Mouse (Mus musculus) liver, embryonic 11.5 days (tissue): ENCODE data around the gene Sirpa. TPM values are rescaled to one million over a fixed set of nuclear protein-coding genes. Genes with fewer than 3 reads are reported as not detected.

Source experiments
- ATAC-seq: fragments of 200-750 bp; cut with Nextera tagmentation; replicated peaks from 2 replicates; pipeline ENCODE4 v1.8.0; 2017; ENCODE audit warnings: moderate number of reproducible peaks, mild to moderate bottlenecking, moderate TSS enrichment, moderate library complexity; ENCODE audit not compliant: low FRiP score
- DNase-seq: peaks from one replicate; pipeline ENCODE4 v3.0.0-alpha.2; 2017; ENCODE audit warnings: low spot score
- H3K27ac ChIP-seq: fragments of 300-500 bp; sonication (generic); 2 replicates; pipeline ENCODE4 v1.5.1; 2014; ENCODE audit warnings: mild to moderate bottlenecking, low read depth, low read length, control low read depth
- H3K27me3 ChIP-seq: fragments of 300-500 bp; sonication (generic); replicated peaks from 2 replicates; pipeline ENCODE4 v1.6.1; 2014; ENCODE audit warnings: low read length, mixed read lengths; ENCODE audit not compliant: control insufficient read depth, insufficient read depth
- H3K36me3 ChIP-seq: fragments of 300-500 bp; sonication (generic); 2 replicates; pipeline ENCODE4 v1.6.1; 2014; ENCODE audit warnings: mild to moderate bottlenecking, low read length, moderate library complexity, mixed read lengths; ENCODE audit not compliant: control insufficient read depth, insufficient read depth
- H3K4me1 ChIP-seq: fragments of 300-500 bp; sonication (generic); replicated peaks from 2 replicates; pipeline ENCODE4 v1.6.1; 2014; ENCODE audit warnings: low read length, mixed read lengths; ENCODE audit not compliant: control insufficient read depth, insufficient read depth
- H3K4me2 ChIP-seq: fragments of 300-500 bp; sonication (generic); 2 replicates; pipeline ENCODE4 v1.6.1; 2014; ENCODE audit warnings: mild to moderate bottlenecking, control low read depth, moderate library complexity
- H3K4me3 ChIP-seq: fragments of 300-500 bp; sonication (generic); 2 replicates; pipeline ENCODE4 v1.5.1; 2014; ENCODE audit warnings: low read depth, low read length, control low read depth
- H3K9ac ChIP-seq: fragments of 300-500 bp; sonication (generic); 2 replicates; pipeline ENCODE4 v1.6.1; 2014; ENCODE audit warnings: low read depth, low read length, control low read depth
- H3K9me3 ChIP-seq: fragments of 300-500 bp; sonication (generic); 2 replicates; pipeline ENCODE4 v1.6.1; 2016; ENCODE audit warnings: low read length, inconsistent platforms, mixed read lengths; ENCODE audit not compliant: control insufficient read depth
- WGBS: fragments of 180-500 bp; shearing (Covaris S2); extraction: QIAGEN DNeasy Blood & Tissue Kit; methylation state at CpG from one replicate; pipeline ENCODE4 v1.1.7; 2014; 5-methylcytosine and 5-hydroxymethylcytosine counted together
- polyA plus RNA-seq: library from polyadenylated mRNA; unstranded; fragments of >200 nt; fragmentation: Nextera tagmentation; extraction: Ambion mirVana; gene quantifications from 2 replicates; pipeline ENCODE4 v1.2.1, GENCODE M21; 2014

The Sirpa gene
- polyA plus RNA-seq, 1 experiment from 2014 or later = 26.8 TPM

DNA sequence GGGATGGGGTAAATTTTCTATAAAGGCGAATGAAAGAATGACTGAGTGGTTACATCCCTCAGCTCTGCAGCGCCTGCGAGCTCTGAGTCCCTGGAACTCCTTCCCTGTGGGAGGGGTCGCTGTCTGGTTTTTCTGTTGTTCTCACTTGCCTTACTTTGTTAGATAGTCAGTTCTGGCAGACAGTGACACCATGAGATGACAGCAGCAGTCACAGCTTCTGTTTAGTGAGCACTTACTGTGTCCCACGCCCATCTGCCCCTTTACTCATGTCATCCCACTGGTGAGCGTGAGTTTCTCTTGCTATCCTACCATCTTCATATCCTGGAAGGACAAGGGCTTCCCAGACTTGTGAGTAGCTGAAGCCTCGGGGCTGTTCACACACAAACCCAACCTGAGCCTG lies 31.1 kb downstream of the Sirpa start:
- H3K4me1 ChIP-seq = no peaks in the 10 kb centered on the region
- H3K36me3 ChIP-seq = 0 out of 2 replicates have a peak, but pooled peaks cover 2% of the 10 kb centered on the region
- ATAC-seq = no peak
- no peak overlapping the region for H3K4me3 ChIP-seq
- no peak for DNase-seq
- H3K9ac ChIP-seq = no peak overlapping the region
- H3K27ac ChIP-seq = no peak overlapping the region
- WGBS = 84% methylated on average over 7 of the region's 7 CpGs
- H3K27me3 ChIP-seq = no peaks in the 10 kb centered on the region
- no peaks in the 10 kb centered on the region for H3K9me3 ChIP-seq
- H3K4me2 ChIP-seq = no peak overlapping the region

DNA sequence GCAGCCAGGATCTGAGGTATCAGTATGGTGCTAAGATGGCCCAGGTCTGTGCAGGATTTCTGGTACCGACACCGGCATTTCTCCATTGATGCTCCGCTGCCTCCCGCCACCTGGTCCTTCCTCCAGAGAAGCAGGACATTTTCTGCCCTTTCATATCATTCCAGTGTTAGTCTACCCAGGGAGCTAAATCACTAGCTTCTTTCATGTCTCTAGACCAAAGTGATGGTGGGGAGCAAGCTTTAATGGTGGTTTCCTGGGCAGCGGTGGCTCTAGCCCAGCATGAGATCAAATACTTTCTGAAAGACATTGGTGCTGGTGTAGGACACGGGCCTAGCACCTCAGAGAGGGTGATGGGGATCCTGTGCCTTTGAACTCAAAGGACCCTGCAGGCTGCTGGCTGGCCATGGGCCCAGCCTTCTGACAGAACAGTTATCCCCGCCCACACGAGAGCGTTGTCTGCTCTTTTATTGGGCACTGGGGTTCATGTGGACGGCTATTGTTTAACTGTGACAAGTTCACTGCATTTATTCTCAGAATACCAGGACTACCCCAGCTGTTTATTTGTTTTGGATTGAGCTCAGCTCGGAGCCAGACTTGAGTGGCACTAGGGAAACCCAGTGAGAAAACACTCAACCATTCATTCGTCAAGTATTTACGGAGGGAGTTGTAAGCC lies 31.7 kb downstream of the Sirpa start:
- H3K4me1 ChIP-seq = no peaks in the 10 kb centered on the region
- ATAC-seq = no peak

DNA sequence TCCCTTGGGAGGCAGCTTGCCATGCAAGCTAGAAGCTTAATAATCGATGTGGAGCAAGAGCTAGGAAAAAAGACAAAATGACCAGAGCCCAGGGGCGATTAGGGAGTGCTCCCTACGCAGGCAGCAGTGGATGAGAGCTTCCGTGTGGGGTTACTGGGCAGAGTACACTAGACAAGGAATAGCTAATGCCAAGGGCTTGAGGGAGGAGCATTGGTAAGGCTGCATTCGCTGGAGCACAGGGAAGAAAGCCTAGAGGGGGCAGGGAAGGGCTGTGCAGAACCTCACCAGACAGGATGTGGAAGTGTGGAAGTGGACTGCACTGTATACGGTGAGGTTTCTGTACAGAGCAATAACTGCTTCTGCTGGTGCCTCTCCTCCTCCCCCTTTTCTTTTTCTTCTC lies 32.3 kb downstream of the Sirpa start:
- Histone ChIP-seq H3K36me3 (0 out of 2 replicates have a peak, but pooled peaks cover 2% of the 10 kb centered on the region), H3K9me3 (no peaks in the 10 kb centered on the region), H3K9ac (no peak overlapping the region), H3K4me3 (no peak overlapping the region), H3K27me3 (no peaks in the 10 kb centered on the region), H3K27ac (no peak overlapping the region), H3K4me2 (no peak overlapping the region), H3K4me1 (no peaks in the 10 kb centered on the region)
- WGBS = 67% methylated on average over 6 of the region's 6 CpGs
- no peak for ATAC-seq
- no peak for DNase-seq

More for the DNA sequence above, 31.7 kb downstream of the Sirpa start:
- Histone ChIP-seq H3K27ac (no peak overlapping the region), H3K4me3 (no peak overlapping the region), H3K36me3 (0 out of 2 replicates have a peak, but pooled peaks cover 2% of the 10 kb centered on the region), H3K9ac (no peak overlapping the region), H3K9me3 (no peaks in the 10 kb centered on the region), H3K27me3 (no peaks in the 10 kb centered on the region), H3K4me2 (no peak overlapping the region)
- peak; percentile 23 for DNase-seq
- WGBS = 73% methylated on average over 13 of the region's 13 CpGs

DNA sequence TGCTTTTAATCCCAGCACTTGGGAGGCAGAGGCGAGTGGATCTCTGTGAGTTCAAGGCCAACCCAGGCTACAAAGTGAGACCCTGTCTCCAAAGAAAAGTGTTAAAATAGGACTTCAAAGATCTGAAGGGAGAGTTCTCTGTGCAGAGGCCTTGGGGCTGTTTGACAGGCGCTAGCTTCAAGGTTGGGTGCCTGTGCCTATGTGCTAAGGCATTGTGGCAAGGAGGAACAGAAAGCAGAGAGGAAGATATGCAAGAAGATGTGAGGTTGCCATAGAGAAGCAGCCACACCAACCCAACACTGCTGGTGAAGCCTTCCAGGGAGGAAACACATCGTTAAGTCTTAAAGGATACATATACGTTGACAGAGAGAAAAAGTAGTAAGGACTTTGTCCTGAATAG lies 33.2 kb downstream of the Sirpa start:
- 81% methylated on average over 4 of the region's 4 CpGs for WGBS
- no peaks in the 10 kb centered on the region for H3K4me1 ChIP-seq
- no peaks in the 10 kb centered on the region for H3K9me3 ChIP-seq
- no peak for ATAC-seq
- 0 out of 2 replicates have a peak, but pooled peaks cover 2% of the 10 kb centered on the region for H3K36me3 ChIP-seq
- DNase-seq = no peak
- H3K27ac ChIP-seq = no peak overlapping the region
- no peak overlapping the region for H3K4me3 ChIP-seq
- no peak overlapping the region for H3K9ac ChIP-seq
- H3K27me3 ChIP-seq = no peaks in the 10 kb centered on the region
- H3K4me2 ChIP-seq = no peak overlapping the region

DNA sequence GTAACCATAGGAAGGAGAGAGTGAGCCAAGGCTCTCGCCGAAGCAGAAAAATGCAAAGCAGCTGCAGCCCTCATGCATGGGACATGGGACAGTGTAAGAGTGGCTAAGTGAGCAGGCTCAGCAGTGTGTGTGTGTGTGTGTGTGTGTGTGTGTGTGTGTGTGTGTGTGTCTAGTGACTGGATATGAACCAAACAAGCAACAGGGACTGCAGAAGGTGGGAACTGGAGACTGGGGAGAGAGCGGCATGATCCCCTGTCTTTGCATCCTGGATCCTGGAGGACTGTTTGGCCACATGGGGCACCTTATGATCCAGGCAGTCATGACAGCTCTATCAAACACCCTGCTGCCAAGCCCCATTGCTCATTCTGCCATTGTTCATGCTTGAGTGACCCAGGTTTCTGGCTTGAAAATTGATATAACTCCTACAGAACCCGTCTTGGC lies 34.0 kb downstream of the Sirpa start:
- no peak overlapping the region for H3K27ac ChIP-seq
- no peaks in the 10 kb centered on the region for H3K27me3 ChIP-seq
- H3K4me2 ChIP-seq = no peak overlapping the region
- no peaks in the 10 kb centered on the region for H3K9me3 ChIP-seq
- DNase-seq (peak; percentile 16), ATAC-seq (no peak)
- H3K4me1 ChIP-seq = no peaks in the 10 kb centered on the region
- H3K36me3 ChIP-seq = peaks cover 2% of the 10 kb centered on the region; the same call in 1 of the 2 replicates
- WGBS = 90% methylated on average over 4 of the region's 4 CpGs
- no peak overlapping the region for H3K4me3 ChIP-seq
- H3K9ac ChIP-seq = no peak overlapping the region

DNA sequence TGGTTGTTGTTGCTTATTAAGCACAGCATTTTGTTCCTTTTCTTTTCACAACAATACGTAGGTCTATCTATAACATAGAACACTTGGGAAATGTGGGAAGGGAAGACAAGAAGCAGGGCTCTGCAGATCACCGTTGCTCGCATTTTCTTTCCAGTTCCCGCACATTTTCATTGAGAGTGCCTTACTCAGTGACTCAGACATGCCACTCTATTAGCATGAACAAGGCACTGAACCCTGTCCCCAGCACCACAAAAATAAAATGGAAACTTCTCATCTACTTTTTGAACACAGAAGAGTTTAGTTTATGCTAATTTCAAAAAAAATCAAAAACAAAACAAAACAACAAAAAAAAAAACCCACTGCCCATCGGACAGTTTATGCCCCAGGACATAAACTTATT lies 34.5 kb downstream of the Sirpa start:
- no peak overlapping the region for H3K4me2 ChIP-seq
- no peak overlapping the region for H3K4me3 ChIP-seq
- WGBS = 90% methylated on average over 5 of the region's 5 CpGs
- peaks cover 2% of the 10 kb centered on the region; the same call in 1 of the 2 replicates for H3K36me3 ChIP-seq
- DNase-seq = no peak
- no peaks in the 10 kb centered on the region for H3K4me1 ChIP-seq
- no peaks in the 10 kb centered on the region for H3K9me3 ChIP-seq
- H3K27ac ChIP-seq = no peak overlapping the region
- ATAC-seq = no peak
- no peak overlapping the region for H3K9ac ChIP-seq
- H3K27me3 ChIP-seq = no peaks in the 10 kb centered on the region

DNA sequence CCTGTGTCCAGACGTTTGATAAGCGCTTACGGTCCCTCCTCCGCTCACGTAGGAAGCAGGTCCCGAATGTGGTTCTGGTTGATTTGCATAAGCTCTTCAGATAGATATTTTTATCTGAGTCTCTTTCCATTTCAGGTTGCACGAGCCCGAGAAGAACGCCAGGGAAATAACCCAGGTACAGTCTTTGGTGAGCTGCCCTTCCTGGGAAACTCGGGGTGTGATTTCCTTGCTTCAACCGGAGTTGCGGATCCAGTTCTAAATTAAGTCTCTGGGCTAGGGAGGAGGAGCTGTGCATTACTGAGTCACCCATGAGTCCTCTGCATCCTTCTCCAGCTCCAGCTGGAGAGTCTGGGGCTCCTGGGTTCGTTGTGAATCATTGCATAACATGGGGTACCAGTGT lies 35.2 kb downstream of the Sirpa start:
- H3K4me3 ChIP-seq = no peak overlapping the region
- peak; percentile 11 for DNase-seq
- no peaks in the 10 kb centered on the region for H3K9me3 ChIP-seq
- H3K4me1 ChIP-seq = no peaks in the 10 kb centered on the region
- H3K4me2 ChIP-seq = no peak overlapping the region
- WGBS = 79% methylated on average over 13 of the region's 13 CpGs
- no peak overlapping the region for H3K9ac ChIP-seq
- no peaks in the 10 kb centered on the region for H3K27me3 ChIP-seq
- no peak overlapping the region for H3K27ac ChIP-seq
- ATAC-seq = no peak
- peaks cover 2% of the 10 kb centered on the region; the same call in 1 of the 2 replicates for H3K36me3 ChIP-seq

DNA sequence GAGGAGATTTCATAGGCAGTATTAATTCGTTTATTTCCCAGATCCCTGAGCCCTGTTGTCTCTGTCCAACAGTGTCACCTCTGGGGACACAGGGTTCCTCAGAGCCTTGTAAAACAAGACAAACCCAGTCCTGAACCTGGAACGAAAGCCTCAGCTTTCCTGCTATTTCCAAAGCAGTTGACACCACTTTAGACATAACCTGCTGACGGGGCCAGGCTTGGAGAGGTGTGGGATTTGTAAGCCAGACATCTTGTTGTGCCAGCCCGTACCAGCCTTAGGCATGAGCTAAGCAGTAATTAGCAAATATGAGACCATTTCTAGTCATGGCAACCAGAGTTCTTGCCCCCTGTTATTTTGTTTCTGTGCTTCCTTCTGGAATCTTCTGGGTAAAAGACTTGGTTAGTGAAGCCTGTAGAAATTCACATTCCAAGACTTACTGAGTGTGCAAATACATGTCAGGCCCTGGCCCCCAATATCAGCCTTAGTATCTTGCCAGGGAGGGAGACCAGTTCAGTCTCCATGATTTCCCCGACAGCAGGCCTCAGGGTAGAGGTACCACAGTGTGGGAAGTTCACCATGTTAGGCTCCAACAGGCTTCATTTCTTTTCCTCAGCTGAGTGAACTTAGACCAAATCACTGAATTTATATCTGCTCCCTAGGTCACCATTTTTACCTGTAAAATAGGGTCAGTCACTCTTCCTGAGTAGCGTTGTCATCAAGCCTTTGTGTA lies 36.0 kb downstream of the Sirpa start:
- no peak overlapping the region for H3K4me2 ChIP-seq
- H3K4me1 ChIP-seq = no peaks in the 10 kb centered on the region
- H3K9ac ChIP-seq = no peak overlapping the region
- peaks cover 2% of the 10 kb centered on the region; the same call in 1 of the 2 replicates for H3K36me3 ChIP-seq
- peak; percentile 18 for DNase-seq
- no peak overlapping the region for H3K27ac ChIP-seq
- no peak overlapping the region for H3K4me3 ChIP-seq
- ATAC-seq = no peak
- no peaks in the 10 kb centered on the region for H3K9me3 ChIP-seq
- no peaks in the 10 kb centered on the region for H3K27me3 ChIP-seq
- 82% methylated on average over 6 of the region's 6 CpGs for WGBS
